Mouse (Mus musculus) thymus, postnatal 10 days (tissue): ENCODE results near the gene Tspan13.

ENCODE experiments used
- DNase-seq, 2 experiments: peaks; one replicate each; pipeline ENCODE4 v3.0.0; 2021; ENCODE audit warnings: low spot score in 2 of 2

Gene Tspan13

GRCm38 (mm10) chr12:35975898-35976297 is 66.4 kb downstream of the Tspan13 start:
- no peak for DNase-seq

DNA sequence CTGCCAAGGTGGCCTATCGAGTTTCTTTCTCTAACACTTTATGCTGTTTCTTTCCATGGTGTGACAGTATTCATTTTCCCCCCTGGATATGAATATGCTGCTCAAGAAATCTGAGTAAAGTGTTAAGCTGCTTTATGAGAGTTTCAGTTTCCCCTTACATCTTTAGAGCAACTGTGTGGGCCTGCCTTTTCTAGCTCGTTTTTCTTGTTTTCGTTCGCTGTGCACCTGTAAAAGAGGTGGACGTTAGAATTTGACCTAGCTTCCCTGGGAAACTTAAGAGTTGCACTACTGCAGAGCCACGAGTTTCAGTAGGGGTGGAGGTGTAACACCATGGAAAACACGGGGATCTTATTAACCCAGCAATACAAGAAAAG is 75.5 kb downstream of the Tspan13 start:
- DNase-seq = no peak

- DNase-seq = no peak
Observed at GRCm38 (mm10) chr12:35966098-35966767, 76.1 kb downstream of the Tspan13 start.
